Mouse (Mus musculus) embryonic facial prominence, embryonic 12.5 days (tissue): ENCODE data around the gene Card6. TPM values are rescaled to one million over a fixed set of nuclear protein-coding genes. Genes with fewer than 3 reads are reported as not detected.

ENCODE experiments used
- ATAC-seq: fragments of 200-750 bp; cut with Nextera tagmentation; 2 replicates; pipeline ENCODE4 v1.8.0; 2017; ENCODE audit not compliant: insufficient number of reproducible peaks, insufficient read depth, low FRiP score, low TSS enrichment
- H3K27ac ChIP-seq: fragments of 300-500 bp; sonication (generic); 2 replicates; pipeline ENCODE4 v1.5.1; 2016; ENCODE audit warnings: mild to moderate bottlenecking
- H3K27me3 ChIP-seq: fragments of 300-500 bp; sonication (generic); 2 replicates; pipeline ENCODE4 v1.6.1; 2016; ENCODE audit warnings: mild to moderate bottlenecking, moderate library complexity
- H3K36me3 ChIP-seq: fragments of 300-500 bp; sonication (generic); 2 replicates; pipeline ENCODE4 v1.6.1; 2016; ENCODE audit warnings: mild to moderate bottlenecking
- H3K4me1 ChIP-seq: fragments of 300-500 bp; sonication (generic); 2 replicates; pipeline ENCODE4 v1.6.1; 2016
- H3K4me2 ChIP-seq: fragments of 300-500 bp; sonication (generic); replicated peaks from 2 replicates; pipeline ENCODE4 v1.6.1; 2016; ENCODE audit warnings: mild to moderate bottlenecking, moderate library complexity
- H3K4me3 ChIP-seq: fragments of 300-500 bp; sonication (generic); 2 replicates; pipeline ENCODE4 v1.5.1; 2016; ENCODE audit warnings: mild to moderate bottlenecking
- H3K9ac ChIP-seq: fragments of 300-500 bp; sonication (generic); 2 replicates; pipeline ENCODE4 v1.6.1; 2016; ENCODE audit warnings: mild to moderate bottlenecking, moderate library complexity
- H3K9me3 ChIP-seq: fragments of 300-500 bp; sonication (generic); 2 replicates; pipeline ENCODE4 v1.6.1; 2016; ENCODE audit warnings: mild to moderate bottlenecking, moderate library complexity
- WGBS: fragments of 180-500 bp; shearing (Covaris S2); methylation state at CpG from one replicate; pipeline ENCODE4 v1.1.7; 2016; 5-methylcytosine and 5-hydroxymethylcytosine counted together
- polyA plus RNA-seq: library from polyadenylated mRNA; unstranded; fragments of >200 nt; fragmentation: Nextera tagmentation; extraction: Ambion mirVana; gene quantifications from 2 replicates; pipeline ENCODE4 v1.2.1, GENCODE M21; 2016

Card6 gene
- 0.94 and 1.0 TPM in 2 replicates for polyA plus RNA-seq

- no peak for ATAC-seq
- WGBS: 53% methylated on average over 21 of the region's 21 CpGs
- Histone ChIP-seq H3K4me1 (no peaks in the 10 kb centered on the region), H3K27ac (0 out of 2 replicates have a peak within 1 kb of the TSS, but pooled peaks have one; percentile 20), H3K36me3 (no peaks in the 10 kb centered on the region), H3K9ac (no peak within 1 kb of the TSS), H3K9me3 (no peaks in the 10 kb centered on the region), H3K4me2 (peak within 1 kb of the TSS; percentile 1; the same call in 1 of the 2 replicates), H3K4me3 (peak within 1 kb of the TSS; percentile 12), H3K27me3 (no peaks in the 10 kb centered on the region)
These were observed at the start of gene Card6 for GRCm38 (mm10) chr15:5107686-5108654. TSS of gene Card6 (minus strand) at chr15:5108539.

- H3K4me3 ChIP-seq: no peak overlapping the region
- H3K27me3 ChIP-seq: no peaks in the 10 kb centered on the region
- no peaks in the 10 kb centered on the region for H3K36me3 ChIP-seq
- no peaks in the 10 kb centered on the region for H3K9me3 ChIP-seq
- H3K9ac ChIP-seq: no peak overlapping the region
- H3K4me2 ChIP-seq: no peak overlapping the region
- no peak for ATAC-seq
- WGBS: 91% methylated on average over 1 of the region's 1 CpGs
- H3K27ac ChIP-seq: no peak overlapping the region
- peaks cover 7% of the 10 kb centered on the region; the same call in 1 of the 2 replicates for H3K4me1 ChIP-seq
These were observed 49.0 kb upstream of the Card6 start for GRCm38 (mm10) chr15:5157386-5157785.

- no peaks in the 10 kb centered on the region for H3K36me3 ChIP-seq
- WGBS: 87% methylated on average over 4 of the region's 4 CpGs
- H3K4me2 ChIP-seq: no peak overlapping the region
- no peak overlapping the region for H3K9ac ChIP-seq
- H3K27ac ChIP-seq: no peak overlapping the region
- H3K27me3 ChIP-seq: no peaks in the 10 kb centered on the region
- H3K4me1 ChIP-seq: peaks cover 7% of the 10 kb centered on the region; the same call in 1 of the 2 replicates
- no peaks in the 10 kb centered on the region for H3K9me3 ChIP-seq
- H3K4me3 ChIP-seq: no peak overlapping the region
- no peak for ATAC-seq
These were observed 48.0 kb upstream of the Card6 start for GRCm38 (mm10) chr15:5156355-5156754.

- no peaks in the 10 kb centered on the region for H3K9me3 ChIP-seq
- no peak overlapping the region for H3K4me3 ChIP-seq
- no peak for ATAC-seq
- WGBS: 68% methylated on average over 5 of the region's 5 CpGs
- H3K4me2 ChIP-seq: no peak overlapping the region
- peaks cover 7% of the 10 kb centered on the region; the same call in 1 of the 2 replicates for H3K4me1 ChIP-seq
- no peak overlapping the region for H3K27ac ChIP-seq
- H3K36me3 ChIP-seq: no peaks in the 10 kb centered on the region
- H3K9ac ChIP-seq: no peak overlapping the region
- H3K27me3 ChIP-seq: no peaks in the 10 kb centered on the region
These were observed 46.8 kb upstream of the Card6 start for GRCm38 (mm10) chr15:5155093-5155492.

GRCm38 (mm10) chr15:5154621-5155020 lies 46.3 kb upstream of the Card6 start:
- H3K4me2 ChIP-seq: no peak overlapping the region
- H3K9ac ChIP-seq: no peak overlapping the region
- no peaks in the 10 kb centered on the region for H3K27me3 ChIP-seq
- 84% methylated on average over 9 of the region's 9 CpGs for WGBS
- H3K36me3 ChIP-seq: no peaks in the 10 kb centered on the region
- no peak for ATAC-seq
- peaks cover 7% of the 10 kb centered on the region; the same call in 1 of the 2 replicates for H3K4me1 ChIP-seq
- H3K27ac ChIP-seq: no peak overlapping the region
- no peak overlapping the region for H3K4me3 ChIP-seq
- H3K9me3 ChIP-seq: no peaks in the 10 kb centered on the region

GRCm38 (mm10) chr15:5152171-5152570 lies 43.8 kb upstream of the Card6 start:
- H3K27me3 ChIP-seq: no peaks in the 10 kb centered on the region
- H3K9me3 ChIP-seq: no peaks in the 10 kb centered on the region
- no peak overlapping the region for H3K27ac ChIP-seq
- no peak overlapping the region for H3K4me2 ChIP-seq
- peaks cover 23% of the 10 kb centered on the region for H3K4me1 ChIP-seq
- 87% methylated on average over 6 of the region's 6 CpGs for WGBS
- H3K9ac ChIP-seq: no peak overlapping the region
- no peak for ATAC-seq
- no peaks in the 10 kb centered on the region for H3K36me3 ChIP-seq
- H3K4me3 ChIP-seq: no peak overlapping the region

GRCm38 (mm10) chr15:5149187-5149586 lies 40.8 kb upstream of the Card6 start:
- 70% methylated on average over 4 of the region's 4 CpGs for WGBS
- ATAC-seq: no peak
- H3K27ac ChIP-seq: no peak overlapping the region

GRCm38 (mm10) chr15:5145196-5145945 lies 37.0 kb upstream of the Card6 start:
- 44% methylated on average over 9 of the region's 9 CpGs for WGBS
- no peaks in the 10 kb centered on the region for H3K36me3 ChIP-seq

More at GRCm38 (mm10) chr15:5149187-5149586, 40.8 kb upstream of the Card6 start:
- H3K9me3 ChIP-seq: no peaks in the 10 kb centered on the region
- H3K27me3 ChIP-seq: no peaks in the 10 kb centered on the region
- H3K4me3 ChIP-seq: no peak overlapping the region
- H3K4me2 ChIP-seq: no peak overlapping the region
- H3K4me1 ChIP-seq: peaks cover 26% of the 10 kb centered on the region
- no peaks in the 10 kb centered on the region for H3K36me3 ChIP-seq
- H3K9ac ChIP-seq: no peak overlapping the region

GRCm38 (mm10) chr15:5144021-5144778 lies 35.9 kb upstream of the Card6 start:
- Histone ChIP-seq H3K4me2 (peak overlapping the region; percentile 69), H3K4me1 (peaks cover 22% of the 10 kb centered on the region), H3K4me3 (peak overlapping the region; percentile 86), H3K27me3 (no peaks in the 10 kb centered on the region), H3K36me3 (no peaks in the 10 kb centered on the region), H3K9ac (peak overlapping the region; percentile 84), H3K27ac (peak overlapping the region; percentile 93), H3K9me3 (no peaks in the 10 kb centered on the region)
- ATAC-seq: peak; percentile 83
- 1% methylated on average over 52 of the region's 61 CpGs for WGBS

More at GRCm38 (mm10) chr15:5145196-5145945, 37.0 kb upstream of the Card6 start:
- Histone ChIP-seq H3K4me3 (peak overlapping the region; percentile 86), H3K9ac (peak overlapping the region; percentile 19; the same call in 1 of the 2 replicates), H3K4me1 (peaks cover 26% of the 10 kb centered on the region), H3K27me3 (no peaks in the 10 kb centered on the region), H3K4me2 (peak overlapping the region; percentile 69), H3K27ac (no peak overlapping the region), H3K9me3 (no peaks in the 10 kb centered on the region)
- ATAC-seq: no peak

GRCm38 (mm10) chr15:5143361-5144020 lies 35.2 kb upstream of the Card6 start, which contains the start of gene Prkaa1:
TSS of gene Prkaa1 (plus strand) at chr15:5143861.
- H3K4me1 ChIP-seq: peaks cover 15% of the 10 kb centered on the region
- H3K27ac ChIP-seq: peak within 1 kb of the TSS; percentile 93
- 0% methylated on average over 76 of the region's 80 CpGs for WGBS
- H3K4me2 ChIP-seq: peak within 1 kb of the TSS; percentile 69
- no peaks in the 10 kb centered on the region for H3K27me3 ChIP-seq
- H3K9ac ChIP-seq: peak within 1 kb of the TSS; percentile 84
- ATAC-seq: peak; percentile 84
- no peaks in the 10 kb centered on the region for H3K36me3 ChIP-seq
- H3K4me3 ChIP-seq: peak within 1 kb of the TSS; percentile 86
- H3K9me3 ChIP-seq: no peaks in the 10 kb centered on the region
